Mouse (Mus musculus): ENCODE measurements around the gene Lrriq4. TPM values are rescaled to one million over a fixed set of nuclear protein-coding genes. Genes with fewer than 3 reads are reported as not detected.

Lrriq4 gene
- polyA plus RNA-seq, 1 experiment from 2014 or later: not detected

DNA sequence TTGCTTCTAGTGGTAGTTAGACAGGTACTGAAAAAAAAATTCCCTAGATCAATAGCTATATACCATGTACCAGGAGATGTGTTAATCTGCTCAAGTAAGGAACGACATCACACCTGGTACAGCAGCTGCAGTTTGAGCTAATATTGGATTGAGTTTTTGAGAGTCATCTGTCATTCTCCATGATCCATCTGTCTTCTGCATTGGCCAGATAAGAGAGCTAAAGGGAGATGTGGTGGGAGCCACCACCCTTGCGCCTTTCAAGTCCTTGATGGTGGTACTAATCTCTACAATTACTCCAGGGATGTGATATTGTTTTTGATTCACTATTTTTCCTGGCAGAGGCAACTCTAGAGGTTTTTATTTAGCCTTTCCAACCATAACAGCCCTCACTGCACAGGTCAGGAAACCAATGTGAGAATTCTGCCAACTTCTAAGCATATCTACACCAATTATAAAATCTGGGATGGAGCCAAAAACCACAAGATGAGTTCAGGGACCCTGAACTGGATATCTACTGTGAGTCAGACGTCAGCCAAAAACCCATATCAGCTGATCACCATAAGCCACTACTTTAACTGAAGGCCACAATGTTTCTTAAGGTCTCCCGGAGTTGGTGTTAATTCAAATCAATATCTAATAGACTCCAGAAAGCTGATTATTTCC is 62.4 kb downstream of the Lrriq4 start:
- no peak overlapping the region for H3K27ac ChIP-seq
- no peaks in the 10 kb centered on the region for H3K79me2 ChIP-seq (ENCODE audit: inconsistent target)
- no peak overlapping the region for H3K4me3 ChIP-seq (ENCODE audit: inconsistent target)
- 34% methylated on average over 4 of the region's 4 CpGs for WGBS (ENCODE audit: missing documents)
- no peaks in the 10 kb centered on the region for H3K36me3 ChIP-seq (ENCODE audit: inconsistent target)

DNA sequence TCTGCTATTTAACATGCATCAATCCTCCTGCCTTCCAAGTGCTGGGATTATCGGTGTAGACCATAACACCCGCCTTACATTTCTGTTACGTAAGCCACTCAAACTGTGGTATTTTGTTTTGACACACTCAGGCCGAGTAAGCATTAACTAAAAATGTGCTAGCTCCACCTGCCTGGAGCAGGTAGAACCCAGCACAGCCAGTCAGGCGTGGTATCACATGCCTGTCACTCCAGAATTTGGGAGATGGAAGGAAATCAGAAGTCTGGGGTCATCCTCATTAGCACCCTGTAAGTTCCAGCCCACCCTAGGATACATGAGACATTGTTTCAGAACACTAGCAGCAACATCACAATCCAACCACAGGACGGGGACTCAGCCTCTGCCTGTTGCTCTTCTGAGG is 65.9 kb downstream of the Lrriq4 start:
- Histone ChIP-seq H3K4me3 (ENCODE audit: inconsistent target) (no peak overlapping the region), H3K27ac (no peak overlapping the region), H3K36me3 (ENCODE audit: inconsistent target) (no peaks in the 10 kb centered on the region), H3K79me2 (ENCODE audit: inconsistent target) (no peaks in the 10 kb centered on the region)
- 86% methylated on average over 6 of the region's 6 CpGs for WGBS (ENCODE audit: missing documents)

GRCm38 (mm10) chr3:30713334-30713733 is 69.0 kb downstream of the Lrriq4 start:
- 100% methylated on average over 1 of the region's 1 CpGs for WGBS (ENCODE audit: missing documents)
- Histone ChIP-seq H3K36me3 (ENCODE audit: inconsistent target) (no peaks in the 10 kb centered on the region), H3K79me2 (ENCODE audit: inconsistent target) (no peaks in the 10 kb centered on the region), H3K4me3 (ENCODE audit: inconsistent target) (no peak overlapping the region), H3K27ac (no peak overlapping the region)

- H3K36me3 ChIP-seq (ENCODE audit: inconsistent target): no peaks in the 10 kb centered on the region
- H3K4me3 ChIP-seq (ENCODE audit: inconsistent target): no peak overlapping the region
- H3K79me2 ChIP-seq (ENCODE audit: inconsistent target): no peaks in the 10 kb centered on the region
- 39% methylated on average over 3 of the region's 3 CpGs for WGBS (ENCODE audit: missing documents)
- no peak overlapping the region for H3K27ac ChIP-seq
These were observed 74.3 kb downstream of the Lrriq4 start for GRCm38 (mm10) chr3:30718649-30719048.

Other genes starting within 250 kb of the Lrriq4 start
- gene Mecom, start 96.5 kb upstream of the Lrriq4 start, polyA plus RNA-seq (2018): not detected in 3 replicates
- not detected in 3 replicates for gene Actrt3, start 44.6 kb upstream of the Lrriq4 start, polyA plus RNA-seq (2018)
- gene Mynn, start 42.4 kb upstream of the Lrriq4 start, polyA plus RNA-seq (2018): 9.8 to 10.6 TPM (median 9.9 TPM) in 3 replicates
- gene Lrrc34, start 3.4 kb downstream of the Lrriq4 start, polyA plus RNA-seq (2018): not detected in 3 replicates
- not detected in 3 replicates for gene Lrrc31, start 55.3 kb downstream of the Lrriq4 start, polyA plus RNA-seq (2018)
- gene Samd7, start 101.8 kb downstream of the Lrriq4 start, polyA plus RNA-seq (2018): not detected in 3 replicates
- gene Sec62, start 148.4 kb downstream of the Lrriq4 start, polyA plus RNA-seq (2018): 60.6 to 83.2 TPM (median 66.4 TPM) in 3 replicates
- 13.3 to 29.8 TPM (median 20.6 TPM) in 3 replicates for gene Gpr160, start 211.4 kb downstream of the Lrriq4 start, polyA plus RNA-seq (2018)

All from macrophage (primary cell).